Mouse (Mus musculus) frontal cortex, postnatal 36 days (tissue): Measurements from ENCODE around the gene Wwc1.
"Not testable (repeated sequence)": the region's sequence is repeated elsewhere in the genome, so short reads cannot be mapped to it uniquely, and the experiment has no call there.

Experiments used
- DNase-seq, 2 experiments: peaks; one replicate each; pipeline ENCODE4 v3.0.0; 2022; ENCODE audit warnings: low spot score in 2 of 2

Gene Wwc1

GRCm38 (mm10) chr11:35837156-35838126 lies 142.9 kb downstream of the Wwc1 start:
- no peak for DNase-seq

GRCm38 (mm10) chr11:35834022-35834760 lies 146.1 kb downstream of the Wwc1 start, which contains the start of gene Rars:
Rars (minus strand) TSS chr11:35834506.
- DNase-seq = peak; percentile 94 to 95

- DNase-seq = no peak
Measured at GRCm38 (mm10) chr11:35833270-35833669, 147.1 kb downstream of the Wwc1 start.

GRCm38 (mm10) chr11:35832139-35832538 lies 148.2 kb downstream of the Wwc1 start:
- DNase-seq = no peak

DNA sequence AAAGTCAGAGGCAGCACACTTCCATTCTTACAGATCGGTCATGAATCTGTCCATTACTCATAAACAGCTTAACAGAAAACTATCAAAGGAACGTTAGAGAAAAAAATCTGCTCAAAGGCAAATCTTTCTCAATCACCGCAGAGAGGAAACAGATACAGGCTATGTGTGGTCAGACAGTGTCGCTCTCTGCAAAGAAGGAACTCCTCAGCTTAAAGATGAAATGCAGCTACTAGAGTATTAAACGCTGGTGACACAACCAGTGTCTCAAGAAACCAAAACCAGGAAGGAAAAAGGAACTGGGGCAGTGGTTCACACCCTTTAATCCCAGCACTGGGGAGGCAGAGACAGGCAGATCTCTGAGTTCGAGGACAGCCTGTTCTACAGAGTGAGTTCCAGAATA lies 152.6 kb downstream of the Wwc1 start:
- no peak for DNase-seq

- no peak for DNase-seq
Measured at GRCm38 (mm10) chr11:35816316-35816715, 164.0 kb downstream of the Wwc1 start.

- DNase-seq = no peak
Measured at GRCm38 (mm10) chr11:35811458-35811857, 168.9 kb downstream of the Wwc1 start.

GRCm38 (mm10) chr11:35801332-35801731 lies 179.0 kb downstream of the Wwc1 start:
- no peak for DNase-seq

GRCm38 (mm10) chr11:35798874-35799273 lies 181.5 kb downstream of the Wwc1 start, which contains the start of gene Fbll1:
Fbll1 (minus strand) TSS chr11:35798884.
- no peak for DNase-seq

DNA sequence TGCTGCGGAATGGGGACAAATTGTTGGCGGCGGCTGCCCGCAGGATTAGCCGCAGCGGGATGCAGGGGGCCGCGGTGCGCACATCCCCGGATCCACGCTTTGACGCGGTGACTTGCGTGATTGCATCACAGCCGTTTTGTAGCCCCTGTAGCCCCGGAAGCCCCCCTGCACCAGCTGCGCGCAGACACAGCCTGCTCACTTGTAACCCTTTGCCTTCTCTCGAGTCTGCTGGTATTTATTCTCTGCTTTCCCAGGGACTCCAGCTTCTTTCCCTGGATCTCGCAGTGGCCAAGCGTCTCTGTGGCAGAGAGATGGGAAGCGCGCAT lies 181.9 kb downstream of the Wwc1 start:
- DNase-seq = peak; percentile 82 to 83

DNA sequence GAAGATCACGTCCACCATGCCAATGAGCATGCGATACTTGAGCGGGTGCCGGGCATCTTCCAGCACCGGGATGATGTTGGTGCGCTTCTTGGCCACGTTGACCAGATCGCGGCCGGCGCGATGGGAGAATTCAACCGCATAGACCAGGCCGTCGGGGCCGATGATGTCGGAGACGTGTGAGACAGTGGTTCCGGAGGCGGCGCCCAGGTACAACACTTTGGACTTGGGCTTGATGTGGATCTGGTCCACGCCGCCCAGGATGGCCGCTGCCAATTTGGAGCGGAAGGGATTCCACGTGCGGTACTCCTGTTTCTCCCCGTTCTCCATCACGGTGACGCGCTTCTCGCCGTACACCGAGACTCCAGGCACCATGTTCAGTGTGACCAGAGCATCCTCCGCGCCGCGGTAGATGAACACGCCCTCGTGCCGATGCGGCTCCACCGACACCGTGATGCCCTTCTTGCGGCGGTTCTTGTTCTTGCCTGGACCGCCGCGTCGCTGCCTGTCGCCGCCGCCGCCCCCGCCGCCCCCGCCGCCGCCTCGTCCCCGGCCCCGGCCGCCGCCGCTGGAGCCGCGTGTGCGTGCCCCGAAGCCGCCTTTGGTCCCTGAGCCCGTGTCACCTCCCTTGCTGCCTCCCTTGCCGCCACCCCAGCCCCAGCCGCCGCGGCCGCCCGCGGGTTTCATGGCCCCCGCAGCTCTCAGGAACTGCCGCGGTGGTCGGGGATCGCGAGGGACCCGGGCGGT lies 182.4 kb downstream of the Wwc1 start:
- peak; percentile 39 to 51 for DNase-seq

DNA sequence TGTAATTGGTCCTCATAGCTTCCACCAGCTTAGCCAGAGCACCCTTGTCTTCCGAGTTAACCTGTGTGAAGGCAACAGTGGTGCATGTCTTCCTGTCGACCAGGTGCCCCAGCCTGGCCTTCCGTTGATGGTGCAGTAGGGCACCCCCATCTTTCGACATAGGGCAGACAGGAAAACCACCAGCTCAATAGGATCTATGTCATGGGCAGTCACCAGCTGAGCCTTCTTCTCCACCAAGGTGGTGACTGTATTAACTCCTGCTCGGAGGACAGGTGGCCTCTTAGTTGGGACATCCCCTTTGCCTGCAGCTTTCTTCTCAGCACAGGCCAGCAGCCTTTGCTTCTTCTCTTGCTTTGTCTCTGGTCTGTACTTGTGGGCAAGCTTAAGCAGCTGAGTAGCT lies 187.5 kb downstream of the Wwc1 start:
- DNase-seq = not testable (repeated sequence)

DNA sequence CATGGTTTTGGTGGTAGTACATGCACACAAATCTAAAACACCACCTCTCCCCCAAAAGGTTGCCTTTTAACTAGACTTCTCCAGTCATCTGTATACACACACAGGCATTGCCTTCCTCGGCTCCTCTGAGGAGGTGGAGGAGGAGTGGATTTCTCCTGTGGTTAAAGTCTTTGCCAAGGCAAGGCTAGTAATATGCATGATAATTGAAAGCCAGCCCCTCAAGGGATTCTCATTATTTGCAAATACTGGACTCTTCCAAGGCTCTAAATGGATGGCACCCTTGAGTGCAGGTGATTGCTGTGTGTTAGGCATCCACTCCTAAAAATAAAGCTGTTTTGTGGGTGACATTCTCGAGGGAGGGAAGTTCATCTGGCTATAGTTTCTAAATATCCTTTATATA lies 191.9 kb downstream of the Wwc1 start:
- no peak for DNase-seq
